Mouse (Mus musculus) erythroblast, embryonic 14.5 days (primary cell): Measurements from ENCODE around the gene Tbc1d16.

ENCODE experiments used
- GATA1 ChIP-seq: IDR thresholded peaks from 2 replicates; pipeline ENCODE4 v1.6.1; 2012; ENCODE audit warnings: low read length, inconsistent platforms, mixed read lengths
- TAL1 ChIP-seq: IDR thresholded peaks from 3 replicates; pipeline ENCODE4 v1.6.1; 2012; ENCODE audit warnings: low read length, inconsistent platforms, mixed read lengths

DNA sequence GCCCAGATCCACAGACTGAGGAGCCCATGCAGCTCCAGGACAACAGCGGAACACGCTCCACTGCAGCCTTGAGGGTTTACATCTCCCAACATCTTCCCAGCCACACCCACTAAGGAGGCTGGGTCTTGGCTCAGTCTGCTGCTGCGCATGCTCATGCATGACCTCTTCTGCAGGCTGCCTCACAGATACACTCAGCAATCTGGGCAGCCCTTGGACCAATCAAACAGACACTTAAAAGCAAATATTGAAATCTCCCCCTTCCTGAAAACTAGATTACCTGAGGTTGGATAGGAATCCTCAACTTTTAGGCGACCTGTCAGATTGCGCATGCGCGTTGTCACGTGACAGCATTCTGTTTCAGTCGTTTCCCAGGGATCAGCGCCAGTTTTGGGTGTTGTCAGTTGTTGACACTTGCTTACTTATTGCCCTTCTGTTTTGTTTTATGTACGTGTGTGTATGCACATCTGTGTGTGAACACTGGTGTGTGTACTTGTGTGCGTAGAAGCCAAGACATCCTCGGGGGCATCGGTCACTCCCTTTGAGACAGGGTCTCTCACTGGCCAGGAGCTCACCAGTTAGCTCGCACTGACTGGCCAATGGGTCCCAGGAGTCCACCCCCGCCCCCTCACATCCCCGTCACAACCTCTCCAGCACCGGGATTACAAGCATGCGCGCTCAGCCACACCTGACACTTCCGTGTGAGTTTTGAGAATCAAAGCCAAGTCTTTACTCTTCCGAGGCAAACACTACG lies 30.4 kb upstream of the Tbc1d16 start:
- TF ChIP-seq TAL1 (no peak), GATA1 (no peak)
